Mouse (Mus musculus) thymus, adult 2 months (tissue): Measurements from ENCODE around the gene Hoxa6. TPM values are rescaled to one million over a fixed set of nuclear protein-coding genes. Genes with fewer than 3 reads are reported as not detected.

ENCODE experiments used
- DNase-seq: peaks from one replicate; pipeline ENCODE4 v3.0.0; 2021
- H3K27ac ChIP-seq: fragments of 200-500 bp; 2 replicates; pipeline ENCODE4 v1.5.1; 2012; ENCODE audit warnings: low read length, control low read depth; ENCODE audit not compliant: control insufficient read depth, insufficient read depth
- H3K27me3 ChIP-seq: fragments of 200-500 bp; 2 replicates; pipeline ENCODE4 v1.6.1; 2012; ENCODE audit warnings: mild to moderate bottlenecking, low read length, moderate library complexity, mixed read lengths; ENCODE audit not compliant: control insufficient read depth, insufficient read depth
- H3K36me3 ChIP-seq: fragments of 200-500 bp; 2 replicates; pipeline ENCODE4 v1.6.1; 2012; ENCODE audit warnings: mild to moderate bottlenecking, low read length, moderate library complexity; ENCODE audit not compliant: control insufficient read depth, insufficient read depth
- H3K4me1 ChIP-seq: fragments of 200-500 bp; replicated peaks from 2 replicates; pipeline ENCODE4 v1.6.1; 2012; ENCODE audit warnings: low read length; ENCODE audit not compliant: control insufficient read depth, insufficient read depth
- H3K4me3 ChIP-seq: fragments of 200-500 bp; 2 replicates; pipeline ENCODE4 v1.5.1; 2012; ENCODE audit warnings: mild to moderate bottlenecking, low read length, control low read depth, moderate library complexity; ENCODE audit not compliant: control insufficient read depth, insufficient read depth
- CTCF ChIP-seq: fragments of 200-500 bp; IDR thresholded peaks from 2 replicates; pipeline ENCODE4 v1.5.1; 2012; ENCODE audit warnings: mild to moderate bottlenecking, control low read depth, low read length, moderate library complexity, borderline replicate concordance; ENCODE audit not compliant: control insufficient read depth, poor library complexity, insufficient read depth; ENCODE audit errors: extremely low read depth
- POLR2A ChIP-seq: fragments of 200-500 bp; IDR thresholded peaks from 2 replicates; pipeline ENCODE4 v1.6.1; 2012; ENCODE audit warnings: mild to moderate bottlenecking, low read length, control low read depth, moderate library complexity; ENCODE audit not compliant: control insufficient read depth, poor library complexity, insufficient read depth; ENCODE audit errors: extremely low read depth
- WGBS: fragments of 180-500 bp; shearing (Covaris S2); methylation state at CpG from one replicate; pipeline ENCODE4 v1.1.7; 2018; 5-methylcytosine and 5-hydroxymethylcytosine counted together
- polyA plus RNA-seq: library from polyadenylated mRNA; depleted of rRNA; stranded (reverse); fragments of >200 nt; gene quantifications from 2 replicates; pipeline ENCODE4 v1.2.3, GENCODE M21; 2012

The Hoxa6 gene
- polyA plus RNA-seq, 1 experiment = 0.39 TPM

DNA sequence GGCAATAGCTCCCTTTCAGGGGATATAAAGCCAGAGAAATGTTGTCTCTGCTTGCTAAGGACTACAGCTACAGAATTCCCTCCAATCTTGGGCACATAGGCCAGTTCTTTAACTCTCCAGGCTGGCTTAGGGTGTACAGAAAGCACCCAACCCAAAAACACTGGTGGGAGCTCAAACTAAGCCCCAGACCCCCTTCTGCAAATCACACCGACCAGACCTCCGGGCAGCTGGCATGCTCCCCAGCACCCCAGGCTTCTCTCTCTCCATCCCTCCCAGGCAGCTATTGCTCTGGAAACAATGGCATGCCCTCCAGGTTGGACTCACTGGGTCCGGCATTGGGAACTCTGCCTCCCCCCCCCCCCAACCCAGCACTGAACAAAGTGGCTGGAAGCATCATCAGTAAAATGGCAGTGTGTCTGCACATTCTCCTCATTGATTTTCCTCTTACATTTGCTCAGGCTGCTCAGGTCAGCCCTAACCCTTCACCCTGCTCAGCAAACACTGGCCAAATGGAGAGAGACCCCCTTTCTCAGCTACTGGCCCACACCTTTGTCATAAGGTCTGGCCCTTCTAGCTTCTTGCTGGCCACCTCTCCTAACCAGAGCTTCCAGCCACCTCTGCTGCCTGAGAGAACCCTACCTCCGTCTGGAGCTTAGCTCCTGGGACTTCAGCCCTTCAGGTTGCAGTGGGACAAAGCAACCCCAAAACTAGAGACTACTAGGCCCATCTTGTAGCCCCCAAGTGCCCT, 29.4 kb downstream of the Hoxa6 start:
- DNase-seq = no peak

DNA sequence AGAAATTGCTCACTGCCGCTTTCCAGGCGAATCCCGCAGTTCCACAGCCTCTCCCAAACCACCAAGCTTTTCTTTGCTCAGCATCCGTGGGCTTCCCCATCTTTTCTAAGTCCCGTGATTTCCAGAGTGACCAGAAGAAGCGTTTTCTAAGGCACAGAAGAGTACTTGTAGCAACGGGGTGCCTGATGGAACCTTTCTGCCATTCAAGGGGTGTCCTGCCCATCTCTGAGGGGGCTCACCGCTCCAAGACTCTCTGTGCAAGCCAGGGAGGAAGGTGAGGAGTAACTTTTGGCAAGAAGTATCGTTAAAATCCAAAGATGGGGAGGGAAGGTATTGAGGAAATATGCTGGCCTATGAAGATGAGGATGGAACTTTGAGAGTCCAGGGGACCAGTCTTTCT, 30.7 kb downstream of the Hoxa6 start:
- Histone ChIP-seq H3K27ac (no peak overlapping the region), H3K4me1 (no peaks in the 10 kb centered on the region), H3K36me3 (no peaks in the 10 kb centered on the region), H3K27me3 (no peaks in the 10 kb centered on the region), H3K4me3 (no peak overlapping the region)
- DNase-seq = no peak
- 88% methylated on average over 9 of the region's 9 CpGs for WGBS
- TF ChIP-seq CTCF (no peak), POLR2A (no peak)

More for the DNA sequence above, 29.4 kb downstream of the Hoxa6 start:
- Histone ChIP-seq H3K4me3 (no peak overlapping the region), H3K27me3 (no peaks in the 10 kb centered on the region), H3K36me3 (no peaks in the 10 kb centered on the region), H3K27ac (no peak overlapping the region), H3K4me1 (no peaks in the 10 kb centered on the region)
- no peak for TF ChIP-seq CTCF
- 85% methylated on average over 4 of the region's 4 CpGs for WGBS

DNA sequence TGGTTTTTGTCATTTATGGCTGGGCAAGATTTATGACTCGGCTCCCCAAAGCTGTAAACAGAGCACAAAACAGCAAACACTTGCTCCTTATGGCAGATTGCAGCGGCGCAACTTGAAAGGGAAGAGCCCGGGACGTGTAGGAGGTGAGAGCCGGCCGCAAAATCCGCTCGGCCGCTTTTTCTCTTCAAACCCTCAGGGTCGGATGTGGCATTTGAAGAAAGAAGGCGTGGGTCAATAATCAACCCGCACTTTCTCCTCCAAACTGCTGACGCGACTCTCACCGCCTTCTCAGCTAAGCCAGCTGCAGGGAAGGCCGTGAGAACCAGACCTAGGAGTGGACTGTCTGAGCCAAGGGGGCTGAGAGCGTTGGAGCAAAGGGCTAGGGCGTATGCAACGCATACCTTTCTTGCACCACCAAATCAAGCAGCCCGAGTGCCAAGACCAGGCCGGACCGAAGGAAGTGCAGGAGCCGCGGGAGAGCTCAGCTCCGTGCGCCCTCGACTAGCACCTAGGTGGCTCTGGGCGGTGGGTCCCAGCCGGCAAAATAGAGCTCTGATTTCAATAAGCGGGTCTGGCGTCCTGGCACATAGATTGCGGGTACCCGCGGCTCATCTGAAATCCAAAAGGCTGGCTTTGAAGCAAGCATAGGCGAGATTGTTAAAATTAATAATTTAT, 31.3 kb downstream of the Hoxa6 start, which contains the start of gene 5730596B20Rik:
Gene 5730596B20Rik, plus strand, starts transcription at position 438 of the 675 bp plus-strand sequence.
- no peaks in the 10 kb centered on the region for H3K36me3 ChIP-seq
- no peaks in the 10 kb centered on the region for H3K27me3 ChIP-seq
- WGBS = 94% methylated on average over 36 of the region's 36 CpGs
- H3K4me1 ChIP-seq = no peaks in the 10 kb centered on the region
- no peak for DNase-seq
- TF ChIP-seq POLR2A (no peak), CTCF (no peak)
- H3K4me3 ChIP-seq = no peak within 1 kb of the TSS
- no peak within 1 kb of the TSS; the same call in 1 of the 2 replicates for H3K27ac ChIP-seq

DNA sequence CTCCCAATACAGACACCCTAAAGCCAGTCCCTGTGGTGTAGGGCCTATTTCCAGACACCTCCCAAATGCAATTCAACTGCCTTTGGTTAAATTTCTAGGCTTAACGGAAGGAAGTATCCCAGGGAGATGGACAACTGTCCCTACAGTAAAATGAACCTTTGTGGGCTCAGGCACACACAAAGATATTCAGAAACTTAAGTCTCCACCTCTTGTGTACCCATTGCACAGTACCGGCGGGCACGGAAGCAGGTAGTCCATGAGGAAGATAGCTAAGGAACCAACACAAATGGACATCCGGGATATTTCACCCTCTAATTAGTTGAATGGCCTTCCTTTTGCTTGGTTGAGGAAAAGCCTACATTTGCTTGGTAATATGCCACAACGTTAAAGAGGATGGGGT, 32.1 kb downstream of the Hoxa6 start:
- TF ChIP-seq CTCF = no peak
- no peak for TF ChIP-seq POLR2A
- no peaks in the 10 kb centered on the region for H3K36me3 ChIP-seq
- WGBS = 80% methylated on average over 6 of the region's 6 CpGs
- DNase-seq = no peak
- no peak overlapping the region for H3K27ac ChIP-seq
- no peaks in the 10 kb centered on the region for H3K27me3 ChIP-seq
- no peak overlapping the region for H3K4me3 ChIP-seq
- no peaks in the 10 kb centered on the region for H3K4me1 ChIP-seq

DNA sequence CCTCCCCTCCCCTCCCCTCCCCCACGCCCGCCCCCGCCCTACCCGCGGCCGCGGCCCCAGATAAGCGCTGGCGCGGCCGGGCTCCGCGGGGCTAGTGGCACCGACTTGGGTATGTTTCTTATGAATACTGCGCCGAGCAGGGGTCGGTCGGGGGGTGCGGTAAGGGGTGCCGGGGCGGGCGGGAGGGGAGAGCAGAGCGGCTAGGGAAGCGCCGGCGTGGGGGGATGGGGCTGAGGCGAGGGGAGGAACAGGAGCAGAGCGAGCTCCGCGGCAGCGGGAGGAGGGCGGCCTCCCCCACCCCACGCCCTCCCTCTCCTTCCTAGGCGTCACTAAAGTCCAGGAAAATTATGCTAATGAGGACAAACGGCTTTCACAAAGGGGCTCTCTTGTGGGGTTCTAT, 32.7 kb downstream of the Hoxa6 start:
- Histone ChIP-seq H3K4me3 (no peak overlapping the region), H3K27ac (no peak overlapping the region), H3K27me3 (no peaks in the 10 kb centered on the region), H3K4me1 (no peaks in the 10 kb centered on the region), H3K36me3 (no peaks in the 10 kb centered on the region)
- TF ChIP-seq CTCF = no peak
- no peak for TF ChIP-seq POLR2A
- DNase-seq = no peak
- 74% methylated on average over 35 of the region's 35 CpGs for WGBS

DNA sequence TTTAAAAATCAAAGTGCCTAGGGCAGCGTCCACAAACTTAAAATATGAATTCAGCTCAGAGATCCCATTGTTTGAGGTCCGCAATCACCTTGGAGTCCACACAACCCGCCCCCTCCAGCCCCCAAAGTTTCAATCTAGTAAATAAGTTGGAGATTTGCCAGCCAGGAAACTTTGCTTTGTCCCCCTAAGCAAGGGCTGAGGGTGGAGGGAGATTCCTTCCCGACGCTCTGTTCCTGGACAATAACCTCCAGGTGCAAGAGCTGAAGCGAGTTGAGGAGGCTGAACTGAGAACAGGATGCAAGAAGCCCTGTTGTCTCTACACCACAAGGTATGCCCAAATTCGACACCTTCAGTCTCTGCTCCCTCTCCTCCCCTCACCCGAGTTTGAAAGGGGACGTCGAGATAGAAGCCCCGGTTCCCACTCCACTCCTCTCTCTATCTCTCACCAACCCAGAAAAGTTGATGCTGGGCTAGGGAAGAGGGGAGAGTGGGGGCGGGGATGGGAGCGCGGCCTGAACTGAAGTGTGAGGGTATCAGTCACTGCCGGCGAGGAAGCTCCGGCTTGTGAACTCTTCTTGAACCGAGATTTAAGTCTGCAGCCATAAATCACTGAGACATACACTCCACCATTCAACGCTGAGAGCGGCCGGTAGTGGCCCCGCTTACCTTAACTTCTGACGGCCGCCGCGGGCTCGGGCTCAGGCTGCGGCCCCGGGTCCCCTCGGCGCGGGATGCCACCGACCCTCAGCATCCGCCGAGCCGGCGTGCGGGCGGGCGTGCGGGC, 33.4 kb downstream of the Hoxa6 start:
- H3K27ac ChIP-seq = no peak overlapping the region
- H3K27me3 ChIP-seq = no peaks in the 10 kb centered on the region
- no peak for TF ChIP-seq CTCF
- TF ChIP-seq POLR2A = no peak
- no peaks in the 10 kb centered on the region for H3K36me3 ChIP-seq
- H3K4me1 ChIP-seq = no peaks in the 10 kb centered on the region
- WGBS = 86% methylated on average over 41 of the region's 41 CpGs
- DNase-seq = no peak
- no peak overlapping the region for H3K4me3 ChIP-seq

DNA sequence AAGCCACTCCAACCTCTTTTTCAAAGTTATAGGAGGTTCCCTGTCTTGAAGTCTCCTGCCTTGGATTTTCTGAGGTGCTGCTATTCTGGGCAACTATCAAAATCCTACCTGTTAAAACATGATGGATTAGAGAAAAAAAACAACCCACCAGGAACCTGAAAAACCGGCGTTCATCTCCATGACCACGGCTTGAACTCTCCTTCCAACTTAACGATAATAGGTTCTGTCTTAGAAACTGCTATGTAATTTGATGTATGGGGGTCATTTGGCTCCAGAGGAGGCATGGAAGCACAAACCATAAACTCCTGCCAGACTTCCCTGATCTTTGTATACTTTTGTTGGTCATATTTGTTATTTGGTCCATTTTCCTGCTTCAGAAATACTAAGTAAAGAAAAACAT, 34.9 kb downstream of the Hoxa6 start:
- Histone ChIP-seq H3K4me1 (no peaks in the 10 kb centered on the region), H3K4me3 (no peak overlapping the region), H3K36me3 (no peaks in the 10 kb centered on the region), H3K27me3 (no peaks in the 10 kb centered on the region), H3K27ac (no peak overlapping the region)
- TF ChIP-seq POLR2A = no peak
- no peak for TF ChIP-seq CTCF
- no peak for DNase-seq
- 89% methylated on average over 4 of the region's 4 CpGs for WGBS
